Mouse (Mus musculus) gastrocnemius, postnatal 10 days (tissue): ENCODE results near the gene Ikzf2. TPM values are rescaled to one million over a fixed set of nuclear protein-coding genes. Genes with fewer than 3 reads are reported as not detected.

ENCODE experiments used
- DNase-seq: peaks from one replicate; pipeline ENCODE4 v3.0.0; 2021; ENCODE audit warnings: mixed read lengths
- long read RNA-seq, 2 experiments: library from polyadenylated mRNA; stranded (forward); transcript quantifications; one replicate each; pipeline ENCODE4 v2.0.0; 2021
- total RNA-seq, 2 experiments: library from RNA; stranded (reverse); gene quantifications; 2 replicates each; pipeline ENCODE4 v1.2.3; 2021

Ikzf2 gene
- 10 to 100 TPM in 1 of 2 experiments, 1 to 10 TPM in 1; 8.9 to 11.6 TPM for total RNA-seq
- long read RNA-seq, experiment 1, partial matches to known transcripts, result 0 of 1 reads
- long read RNA-seq, experiment 1, other reads (novel, unspliced or antisense), result 1 of 1 reads
- long read RNA-seq, experiment 2, partial matches to known transcripts, result 0 of 4 reads
- long read RNA-seq, experiment 2, other reads (novel, unspliced or antisense), result 4 of 4 reads

DNA sequence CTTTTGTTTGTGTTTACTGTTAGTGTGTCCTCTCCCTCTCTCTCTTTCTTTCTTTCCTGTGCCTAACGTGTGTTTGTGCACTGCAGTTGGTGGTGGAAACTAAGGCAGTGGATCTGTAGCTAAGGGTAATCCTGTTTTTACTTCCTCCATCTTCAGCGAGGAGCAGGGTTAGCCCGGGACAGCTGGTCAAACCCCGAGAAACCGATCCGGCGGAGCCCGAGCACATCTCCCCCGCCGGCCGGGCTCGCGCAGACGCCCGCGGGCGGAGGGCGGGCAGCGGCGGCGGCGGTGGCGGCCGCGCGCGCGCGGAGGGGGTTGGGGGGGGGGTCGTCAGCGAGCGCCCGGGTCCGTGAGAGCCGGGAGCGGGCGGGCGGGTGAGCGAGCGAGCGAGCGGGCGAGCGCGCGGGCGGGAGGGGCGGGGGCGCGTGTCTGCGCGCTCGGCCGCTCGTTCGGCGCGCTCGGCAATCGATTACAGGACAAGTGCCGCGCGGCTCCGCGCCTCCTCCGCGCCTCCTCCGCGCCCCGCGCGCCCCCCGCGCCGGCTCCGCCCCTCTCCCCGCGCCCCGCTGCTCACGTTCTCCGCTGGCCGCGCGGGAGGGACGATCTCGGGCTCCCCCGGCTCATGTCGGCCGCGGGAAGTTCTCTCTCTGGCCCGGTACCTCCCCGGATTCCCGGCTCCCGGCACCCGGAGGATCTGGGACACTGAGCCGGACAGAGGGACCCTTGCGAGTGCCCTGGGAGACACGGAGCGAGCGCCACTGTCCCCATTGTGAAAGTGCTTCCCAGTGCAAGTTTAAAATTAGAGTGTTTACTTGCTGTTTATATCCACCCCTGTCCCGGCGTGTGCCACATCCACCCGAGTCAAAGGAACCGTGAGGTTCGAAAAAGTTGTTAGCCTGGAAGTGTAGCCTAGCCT lies at the start of gene Ikzf2:
Ikzf2 (minus strand) TSS at position 170 of the 916 bp plus-strand sequence.
- DNase-seq, result peak; percentile 77

DNA sequence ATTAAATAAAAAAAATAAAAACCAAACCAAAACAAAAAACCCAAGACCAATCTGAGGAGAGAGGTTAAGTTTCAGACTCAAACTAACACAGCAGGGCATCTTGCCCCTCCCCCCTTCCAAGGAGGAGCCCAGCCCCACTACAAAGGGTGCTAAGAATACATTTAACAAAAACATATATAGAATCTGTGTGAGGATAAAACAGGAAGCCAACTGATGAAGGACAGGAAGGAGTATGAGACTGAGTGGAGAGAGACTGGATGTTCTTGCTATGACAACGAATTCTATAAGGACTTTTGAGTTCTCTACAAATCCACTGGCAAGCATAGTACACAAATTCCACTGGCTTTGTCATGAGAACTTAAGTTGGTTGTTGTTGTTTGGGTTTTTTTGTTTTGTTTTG lies 42.7 kb upstream of the Ikzf2 start:
- DNase-seq, result no peak

DNA sequence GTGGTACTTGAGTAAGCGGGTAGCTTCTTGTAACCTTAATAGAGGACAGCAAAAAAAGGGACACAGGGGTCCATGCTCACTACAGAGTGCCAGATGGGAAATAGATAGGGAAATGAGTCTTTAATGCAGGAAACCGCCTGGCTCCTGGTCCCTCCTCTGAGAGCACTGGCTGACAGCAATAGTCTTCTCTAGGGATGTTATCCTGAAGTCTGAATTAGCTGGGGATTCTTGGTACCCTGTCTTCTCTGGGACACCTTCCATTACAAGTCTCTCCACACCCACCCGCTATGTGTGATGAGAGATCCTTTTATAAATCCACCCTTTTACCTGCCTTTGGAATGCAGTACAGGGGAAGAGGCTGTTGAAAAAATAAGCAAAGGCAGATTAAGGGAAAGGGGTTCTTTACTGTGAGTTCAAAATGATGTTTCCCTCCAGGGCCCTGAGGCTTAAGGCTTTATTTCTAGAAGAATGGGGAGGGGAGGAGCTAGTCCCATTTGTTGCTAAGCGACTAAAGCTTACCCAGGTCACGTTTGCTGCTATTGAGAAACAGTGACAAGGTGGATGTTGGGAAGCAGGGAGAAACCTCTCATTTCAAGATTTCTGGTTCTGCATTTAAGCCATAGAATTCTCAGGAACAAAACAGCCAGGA lies 42.1 kb upstream of the Ikzf2 start:
- DNase-seq, result no peak

DNA sequence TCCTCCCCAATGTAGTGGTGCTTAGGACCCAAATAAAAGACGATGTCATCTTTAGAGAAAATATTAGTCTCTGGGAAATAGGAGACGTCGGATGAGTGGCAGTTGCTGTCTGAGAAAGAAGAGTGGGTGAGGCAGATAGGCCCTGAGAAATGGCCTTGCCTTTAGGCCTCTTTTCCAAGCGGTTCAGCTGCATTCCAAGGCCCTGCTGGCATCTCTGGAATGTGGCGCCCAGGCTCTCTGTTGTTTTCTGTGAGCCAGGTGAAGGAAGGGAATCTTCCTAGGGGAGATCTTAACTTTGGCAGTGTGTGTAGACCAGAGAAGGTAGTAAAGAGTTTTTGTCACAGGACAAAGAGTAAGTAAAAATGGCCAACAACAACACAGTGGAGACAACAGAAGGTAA lies 40.9 kb upstream of the Ikzf2 start:
- DNase-seq, result no peak

DNA sequence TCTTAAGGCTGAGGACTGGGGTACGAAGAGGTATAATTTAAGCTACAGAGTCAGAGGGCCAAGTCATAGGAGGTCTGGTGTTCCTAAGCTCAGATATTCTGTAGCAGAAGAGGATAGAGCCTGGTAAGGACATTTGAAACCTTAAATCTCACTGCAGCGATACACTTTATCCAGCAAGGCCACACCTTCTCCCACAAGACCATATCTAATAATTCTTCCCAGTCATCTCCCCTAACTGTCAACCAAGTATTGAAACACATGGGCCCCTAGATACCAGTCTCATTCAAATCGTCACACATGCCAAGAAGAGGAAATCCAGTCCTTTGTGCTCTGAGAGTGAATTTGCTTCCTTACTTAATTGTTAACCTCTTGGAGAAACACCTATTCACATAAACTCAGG lies 30.1 kb upstream of the Ikzf2 start:
- no peak for DNase-seq

DNA sequence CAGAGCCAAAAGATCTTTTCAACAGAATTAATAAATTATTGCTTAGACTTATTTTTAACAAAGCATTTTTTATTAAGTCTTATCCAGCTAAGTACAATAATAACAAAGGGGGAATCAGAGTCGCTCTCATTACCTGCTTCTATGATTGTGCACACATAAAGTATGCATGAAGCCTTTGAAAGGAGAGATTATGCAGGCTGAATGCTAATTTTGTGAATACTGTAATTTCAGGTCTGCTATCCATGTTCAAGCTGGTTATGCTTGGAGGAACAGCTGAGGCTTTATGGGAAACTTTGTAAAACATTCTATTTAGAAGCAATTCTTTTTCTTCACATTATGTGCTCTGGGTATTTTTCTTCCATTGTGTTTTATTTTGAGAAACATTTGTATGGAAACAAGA lies 21.5 kb upstream of the Ikzf2 start:
- DNase-seq, result no peak

DNA sequence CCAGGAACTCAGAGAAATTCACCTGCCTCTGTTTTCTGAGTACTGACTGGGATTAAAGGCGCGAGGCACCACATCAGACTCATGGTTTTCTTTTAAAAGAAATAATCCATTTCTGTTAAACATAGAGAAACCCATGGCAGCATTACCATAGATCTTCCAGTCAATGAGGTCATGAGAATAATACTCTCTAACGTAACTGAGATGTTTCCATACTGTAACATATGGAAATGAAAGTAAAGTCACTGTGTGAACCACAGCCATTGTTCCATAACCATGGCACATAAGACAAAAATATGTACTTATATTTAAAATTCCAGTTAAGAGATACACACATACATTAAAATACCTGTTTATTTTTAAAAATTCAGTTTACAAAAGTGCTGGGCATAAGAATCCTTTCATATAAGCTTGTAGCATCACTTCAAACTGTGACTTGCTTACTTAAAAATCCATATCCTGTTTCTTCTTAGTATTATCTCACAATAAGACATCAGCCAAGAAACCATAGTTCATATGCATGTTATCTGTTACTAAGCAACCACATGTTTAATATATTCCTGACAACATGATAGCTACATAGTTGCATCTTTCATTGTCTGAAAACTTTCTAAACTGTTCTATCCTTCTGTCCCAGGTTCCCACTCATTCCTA lies 16.6 kb upstream of the Ikzf2 start:
- no peak for DNase-seq

DNA sequence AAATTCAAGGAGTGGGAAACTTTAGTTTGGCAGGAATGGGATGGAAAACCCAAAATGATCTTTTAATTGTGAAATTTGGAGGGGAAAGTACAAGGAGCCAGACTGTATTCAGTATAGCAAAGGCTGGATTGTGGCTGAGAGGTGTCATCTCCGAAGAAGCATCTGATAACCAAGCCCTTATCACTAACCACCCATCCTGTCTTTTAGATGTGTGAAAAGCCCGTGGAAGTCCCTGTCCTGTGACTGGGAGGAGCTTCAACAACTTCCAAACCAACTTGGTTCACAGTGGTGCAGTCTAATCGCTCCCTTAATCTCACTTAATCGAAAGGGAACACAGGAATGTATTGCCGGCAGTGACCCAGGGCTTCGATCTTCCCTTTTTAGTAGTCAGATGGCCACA lies 4.9 kb upstream of the Ikzf2 start:
- no peak for DNase-seq

DNA sequence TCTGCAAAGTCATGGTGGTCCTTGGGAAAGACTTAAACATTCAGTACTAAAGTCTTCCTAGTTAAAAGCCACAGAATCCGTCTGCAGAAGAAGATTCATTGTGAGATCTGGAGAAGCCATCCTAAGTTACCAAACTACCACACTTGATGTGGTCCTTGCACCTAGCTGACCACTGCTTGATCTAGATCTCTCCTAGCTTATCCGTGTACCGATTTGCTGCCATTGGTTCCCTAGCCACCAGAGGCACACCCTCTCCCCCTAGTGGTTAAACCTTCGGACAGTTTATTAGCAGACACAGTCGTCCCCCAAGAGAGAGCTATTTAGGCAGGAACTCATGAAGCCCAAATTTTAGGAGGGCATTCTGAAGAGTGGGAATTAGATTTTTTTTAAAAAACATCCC lies 1.9 kb upstream of the Ikzf2 start:
- DNase-seq, result peak; percentile 20

DNA sequence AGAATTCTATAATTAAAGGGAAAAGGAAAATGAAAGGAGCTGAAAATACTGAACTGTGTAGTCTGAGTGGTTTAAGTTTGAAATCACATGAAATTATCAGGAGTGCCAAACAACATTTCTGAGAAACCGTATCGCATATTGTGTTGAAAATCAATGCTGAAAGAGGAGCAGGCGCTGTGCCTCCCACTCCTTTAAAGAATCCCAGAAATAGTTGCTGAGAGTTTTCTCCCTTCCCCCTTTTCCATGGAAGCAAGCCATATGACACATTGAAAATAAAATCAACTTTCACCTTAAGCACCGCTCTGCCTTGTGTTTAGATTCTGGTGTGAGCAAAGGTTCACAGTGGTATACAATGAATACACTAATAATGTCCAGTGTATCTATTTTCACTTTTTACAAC lies 1.1 kb upstream of the Ikzf2 start:
- DNase-seq, result no peak

DNA sequence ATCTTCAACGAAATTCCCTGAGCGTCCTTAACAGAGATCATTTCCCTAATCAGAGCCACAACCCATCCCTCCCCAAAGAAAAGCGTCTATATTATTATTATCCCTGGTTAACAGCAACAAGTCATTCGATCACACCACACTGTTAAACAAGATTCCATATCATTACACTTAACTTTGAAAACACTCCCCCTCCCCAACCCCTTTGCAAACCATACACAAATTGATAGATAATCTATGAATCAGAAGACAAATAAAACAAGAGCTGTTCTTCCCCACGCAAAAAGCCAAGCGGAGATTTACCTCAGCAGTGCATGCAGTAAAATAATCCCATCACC lies 337 bp downstream of the Ikzf2 start:
- no peak for DNase-seq

DNA sequence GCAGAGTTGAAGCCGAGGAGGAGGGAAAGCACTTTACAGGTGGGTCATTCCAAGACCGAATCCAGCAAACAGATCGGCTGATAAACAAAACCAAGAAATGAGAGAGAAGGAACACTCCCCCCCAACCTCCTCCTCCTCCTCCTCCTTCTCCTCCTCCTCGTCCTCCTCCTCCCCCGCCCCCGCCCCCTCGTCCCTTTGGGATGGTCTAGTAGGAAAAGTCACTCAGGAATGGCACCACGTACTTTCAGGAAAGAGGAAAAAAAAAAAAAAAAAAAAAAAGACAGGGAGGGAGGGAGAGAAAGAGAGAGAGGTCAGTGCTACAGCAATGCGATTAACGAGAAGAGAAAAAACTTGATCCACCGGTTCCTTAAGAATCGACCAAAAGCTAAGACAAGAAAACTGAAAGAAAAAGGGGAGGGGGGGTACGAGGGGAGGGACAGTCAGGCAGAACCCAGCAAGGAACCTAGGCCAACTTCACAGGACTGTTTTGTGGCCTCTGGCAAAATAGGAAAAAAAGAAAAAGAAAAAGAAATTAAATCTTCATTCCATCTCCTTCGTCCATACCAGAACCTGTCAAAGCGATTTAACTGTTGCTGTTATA lies 1.1 kb downstream of the Ikzf2 start:
- no peak for DNase-seq

DNA sequence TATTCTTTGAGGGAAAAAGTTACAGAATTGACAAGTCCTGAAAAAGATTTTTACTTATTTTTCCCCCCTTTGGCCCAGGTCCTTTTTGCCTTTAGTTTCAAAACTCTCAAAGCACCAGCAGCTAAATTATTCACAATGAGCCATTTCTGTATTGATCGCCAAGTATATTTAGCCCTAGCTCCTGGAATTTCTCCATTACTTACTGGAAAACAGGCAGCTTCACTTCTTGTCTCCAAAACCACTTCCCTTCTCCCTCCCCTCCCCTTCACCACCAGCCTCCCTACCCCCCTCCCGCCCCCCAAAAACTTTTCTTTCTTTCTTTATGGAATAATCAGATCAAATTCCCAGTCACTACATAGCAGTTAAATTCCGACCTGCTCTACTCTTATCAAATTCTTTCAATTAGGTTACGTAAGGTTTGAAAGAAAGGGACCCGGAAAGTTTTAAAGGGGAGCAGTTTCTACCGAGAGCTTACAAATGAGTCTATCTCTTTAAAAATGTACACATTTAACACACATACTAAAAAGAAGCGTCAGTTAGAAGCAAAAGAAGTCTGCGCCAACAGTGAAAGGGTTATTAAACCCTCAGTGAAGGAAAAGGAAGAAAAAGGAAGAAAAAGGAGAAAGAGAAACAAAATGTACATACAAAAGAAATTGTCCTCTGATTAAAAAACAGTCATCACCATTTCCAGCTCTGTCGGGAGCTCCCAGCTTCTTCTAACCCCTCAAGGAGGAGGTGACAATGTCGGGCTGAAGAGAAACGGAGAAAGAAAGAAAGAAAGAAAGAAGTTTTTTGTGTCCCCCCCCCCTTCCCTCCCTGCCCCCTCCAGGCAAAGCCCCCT lies 1.8 kb downstream of the Ikzf2 start:
- DNase-seq, result no peak

DNA sequence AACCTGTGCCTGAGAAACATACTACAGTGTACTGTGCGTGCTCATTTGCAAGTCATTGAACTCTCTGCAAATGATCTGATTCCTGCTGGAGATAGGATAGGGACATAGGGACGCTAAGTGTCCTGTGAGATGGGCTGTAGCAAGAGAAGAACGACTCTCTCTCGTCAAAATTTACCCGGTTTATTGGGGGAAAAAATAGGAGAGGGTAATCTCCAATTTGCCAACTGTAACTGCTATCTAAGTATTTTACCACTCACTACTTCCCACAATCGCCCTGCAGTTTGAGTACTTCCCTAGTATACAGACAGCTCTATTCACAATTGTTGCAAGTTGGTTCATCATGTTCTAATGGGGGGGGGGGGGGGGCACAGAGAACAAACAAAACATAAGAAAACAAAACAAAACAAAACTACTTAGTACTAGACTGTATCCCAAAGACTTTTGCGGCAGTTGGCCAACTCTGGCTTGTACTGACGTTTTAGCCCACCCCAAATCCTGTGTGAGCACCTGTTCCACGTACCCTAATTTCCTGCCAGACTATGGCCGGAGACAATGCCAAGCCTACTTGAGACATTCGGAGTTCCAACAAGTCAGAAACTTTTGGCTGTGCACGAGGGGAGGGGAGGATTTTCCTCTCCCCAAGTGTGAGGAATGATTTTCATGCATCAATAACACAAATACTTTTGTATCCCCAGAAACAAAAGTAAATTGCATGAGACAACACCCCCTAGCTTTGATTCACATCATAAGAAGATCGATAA lies 2.6 kb downstream of the Ikzf2 start:
- DNase-seq, result no peak

DNA sequence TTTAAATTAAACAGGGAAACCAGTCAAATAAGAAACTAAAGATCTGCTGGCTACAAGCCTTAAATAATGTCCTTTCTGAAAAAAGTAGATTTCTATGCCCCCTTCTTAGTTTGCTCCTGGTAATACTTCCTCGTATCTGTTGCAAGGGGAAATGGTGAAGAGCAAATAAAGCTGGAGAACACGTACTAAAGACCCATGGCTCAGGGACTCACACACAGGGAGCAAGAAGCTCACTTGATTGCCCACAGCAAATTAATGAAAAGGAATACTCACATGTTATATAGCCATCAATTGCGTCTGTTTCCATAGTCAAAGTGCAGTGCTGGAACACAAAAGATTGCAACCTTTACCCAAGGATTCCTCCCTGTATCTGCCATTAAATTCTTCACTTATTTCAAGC lies 3.2 kb downstream of the Ikzf2 start:
- no peak for DNase-seq

DNA sequence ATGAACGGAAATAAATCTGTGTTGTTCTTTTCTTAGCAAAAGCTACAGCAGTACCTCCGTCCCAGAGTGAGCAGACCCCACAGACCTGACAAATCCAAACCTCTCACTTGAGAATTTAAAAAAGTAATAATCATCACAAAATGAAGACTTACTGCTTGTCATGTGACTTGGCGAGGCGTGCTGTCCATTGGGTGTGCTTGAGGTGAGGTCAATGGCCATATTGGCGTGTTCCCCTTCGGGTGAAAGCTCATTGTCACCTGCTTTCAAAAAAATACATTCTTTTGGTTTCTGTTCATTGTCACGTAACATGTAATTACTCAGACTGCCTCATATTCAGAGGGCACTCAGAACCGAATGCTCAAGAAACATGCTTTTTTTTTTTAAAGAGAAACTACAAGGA lies 4.0 kb downstream of the Ikzf2 start:
- no peak for DNase-seq

DNA sequence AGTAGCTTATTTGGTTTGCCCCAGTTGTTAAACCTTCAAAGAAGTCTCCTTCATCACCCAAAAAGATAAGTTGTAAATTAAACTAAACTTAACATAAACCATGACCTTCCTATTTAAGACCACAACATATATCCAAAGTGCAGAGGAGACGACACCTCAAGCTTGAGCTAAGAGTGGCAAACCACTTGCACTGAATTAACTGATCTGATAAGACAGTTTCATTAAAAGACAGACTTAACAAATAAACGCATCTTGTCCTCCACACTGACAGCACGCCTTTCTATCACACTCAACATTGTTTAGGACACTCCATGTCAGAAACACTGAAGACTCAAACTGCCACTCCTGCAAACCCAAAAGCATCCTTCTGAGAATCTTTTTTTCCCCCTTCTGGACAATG lies 4.8 kb downstream of the Ikzf2 start:
- no peak for DNase-seq

DNA sequence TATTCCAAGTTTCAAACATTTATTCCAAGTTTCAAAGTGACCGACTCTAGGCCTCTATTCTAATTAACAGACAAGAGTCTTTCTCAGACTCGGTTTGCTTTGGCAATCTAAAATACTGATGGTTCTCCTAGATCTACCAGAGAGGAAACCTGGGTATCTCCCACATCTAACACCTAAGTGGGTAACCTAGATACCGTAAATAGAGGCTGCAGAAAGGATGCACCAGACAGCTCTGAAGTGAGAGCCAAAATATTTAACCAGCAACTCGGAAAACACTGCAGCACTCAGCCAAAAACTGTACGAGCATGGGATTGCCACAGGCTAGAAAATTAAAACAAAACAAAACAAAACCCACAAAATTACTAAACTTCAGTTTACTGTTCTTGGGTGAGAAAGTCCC lies 6.0 kb downstream of the Ikzf2 start:
- DNase-seq, result no peak

DNA sequence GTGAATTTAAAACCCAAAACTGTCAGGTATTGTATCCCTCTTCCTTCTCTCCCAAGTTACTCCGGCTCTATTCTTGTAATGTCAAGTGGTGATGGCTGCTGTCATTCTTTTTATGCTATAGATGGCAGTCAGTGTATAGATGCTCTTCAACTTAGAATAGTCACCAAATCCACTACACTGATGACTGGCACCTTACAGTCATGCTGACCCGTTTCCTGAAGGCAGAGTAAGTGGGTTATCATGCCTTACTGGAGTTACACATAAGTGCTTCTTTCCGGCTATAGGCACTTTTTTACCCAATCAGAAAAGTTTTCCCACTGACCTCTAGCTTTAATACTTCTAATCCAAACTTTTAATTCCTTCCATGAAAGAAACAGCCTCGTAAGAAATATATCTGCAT lies 6.5 kb downstream of the Ikzf2 start:
- no peak for DNase-seq

DNA sequence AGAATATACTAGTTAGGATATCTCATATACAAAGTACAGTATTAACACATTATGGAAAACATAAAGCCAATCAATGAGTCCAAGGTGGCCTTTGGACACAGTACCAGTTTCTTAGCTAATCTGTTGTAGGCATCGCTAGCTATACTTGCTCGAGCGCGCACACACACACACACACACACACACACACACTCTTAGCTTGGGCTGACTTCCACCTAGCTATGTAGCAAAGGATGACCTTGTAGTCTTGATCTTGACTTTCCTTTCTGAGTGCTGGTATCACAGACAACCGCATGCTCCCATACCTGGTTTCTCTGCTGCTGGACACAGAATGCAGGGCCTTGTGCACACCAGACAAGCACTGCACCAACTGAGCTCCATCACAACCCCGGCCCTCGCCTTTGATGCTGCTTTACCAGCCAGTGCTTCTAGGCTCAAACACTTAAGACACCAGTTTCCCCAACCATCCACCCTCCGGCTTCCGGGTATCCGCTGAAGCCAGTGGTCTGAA lies 17.1 kb downstream of the Ikzf2 start:
- DNase-seq, result no peak

DNA sequence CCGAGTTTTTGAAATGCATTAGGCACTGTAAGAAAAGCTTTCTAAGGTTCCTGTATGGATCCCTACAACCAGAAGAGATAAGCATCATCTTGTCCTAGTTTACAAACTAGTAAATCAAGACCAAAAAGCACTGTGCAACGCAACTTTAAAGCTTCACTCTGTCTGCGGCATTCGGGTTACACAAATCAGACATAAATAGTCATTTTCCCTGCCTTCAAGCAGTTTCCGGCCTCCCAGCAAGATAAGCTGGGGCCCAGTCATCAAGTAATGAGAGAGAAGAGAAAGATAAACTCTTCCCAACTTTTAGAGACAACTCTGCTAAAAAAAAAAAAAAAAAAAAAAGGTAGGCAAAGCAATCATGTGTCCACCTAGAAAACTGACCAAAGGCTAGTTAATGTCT lies 19.6 kb downstream of the Ikzf2 start:
- DNase-seq, result no peak
